Mouse (Mus musculus): Measurements from ENCODE around the gene Tnfrsf18. TPM values are rescaled to one million over a fixed set of nuclear protein-coding genes. Genes with fewer than 3 reads are reported as not detected.
A peak's percentile ranks its signal among the peaks of the same experiment; 100 is the strongest.

Gene Tnfrsf18
- 1.9 and 2.3 TPM in 2 replicates for polyA plus RNA-seq (2016; fragmentation: Nextera tagmentation; extraction: Ambion mirVana)

GRCm38 (mm10) chr4:156026013-156026412 is at the start of gene Tnfrsf18:
Gene Tnfrsf18, plus strand, starts transcription at chr4:156026164.
- Histone ChIP-seq H3K9me3 (no peaks in the 10 kb centered on the region), H3K4me1 (peaks cover 10% of the 10 kb centered on the region), H3K4me2 (replicated peaks) (no peak within 1 kb of the TSS), H3K27me3 (no peaks in the 10 kb centered on the region), H3K4me3 (no peak within 1 kb of the TSS), H3K9ac (no peak within 1 kb of the TSS), H3K27ac (no peak within 1 kb of the TSS), H3K36me3 (peaks cover 23% of the 10 kb centered on the region; the same call in 1 of the 2 replicates)
- no peak for ATAC-seq (ENCODE audit: insufficient number of reproducible peaks, insufficient read depth, low FRiP score, low TSS enrichment)
- 64% methylated on average over 4 of the region's 4 CpGs for WGBS

- Histone ChIP-seq H3K9ac (no peak overlapping the region), H3K4me2 (replicated peaks) (no peak overlapping the region), H3K36me3 (no peaks in the 10 kb centered on the region), H3K9me3 (no peaks in the 10 kb centered on the region), H3K27me3 (no peaks in the 10 kb centered on the region), H3K4me3 (no peak overlapping the region), H3K4me1 (no peaks in the 10 kb centered on the region), H3K27ac (no peak overlapping the region)
- 73% methylated on average over 12 of the region's 12 CpGs for WGBS
- no peak for ATAC-seq (ENCODE audit: insufficient number of reproducible peaks, insufficient read depth, low FRiP score, low TSS enrichment)
Measured at GRCm38 (mm10) chr4:155981436-155982082, 44.4 kb upstream of the Tnfrsf18 start.

- H3K4me1 ChIP-seq: no peaks in the 10 kb centered on the region
- ATAC-seq (ENCODE audit: insufficient number of reproducible peaks, insufficient read depth, low FRiP score, low TSS enrichment): no peak
- 29% methylated on average over 2 of the region's 2 CpGs for WGBS
- no peaks in the 10 kb centered on the region for H3K9me3 ChIP-seq
- no peak overlapping the region for H3K9ac ChIP-seq
- no peak overlapping the region for H3K4me3 ChIP-seq
- H3K4me2 ChIP-seq (replicated peaks): no peak overlapping the region
- no peaks in the 10 kb centered on the region for H3K27me3 ChIP-seq
- no peak overlapping the region for H3K27ac ChIP-seq
- no peaks in the 10 kb centered on the region for H3K36me3 ChIP-seq
Measured at GRCm38 (mm10) chr4:155983788-155984187, 42.2 kb upstream of the Tnfrsf18 start.

GRCm38 (mm10) chr4:155991211-155991907 is 34.6 kb upstream of the Tnfrsf18 start:
- H3K4me1 ChIP-seq: peaks cover 25% of the 10 kb centered on the region
- H3K9me3 ChIP-seq: no peaks in the 10 kb centered on the region
- no peaks in the 10 kb centered on the region for H3K27me3 ChIP-seq
- peak overlapping the region; percentile 77 for H3K9ac ChIP-seq
- H3K4me3 ChIP-seq: peak overlapping the region; percentile 79
- 0 out of 2 replicates have a peak, but pooled peaks have one; percentile 1 for ATAC-seq (ENCODE audit: insufficient number of reproducible peaks, insufficient read depth, low FRiP score, low TSS enrichment)
- peak overlapping the region; percentile 94; the same call in 1 of the 2 replicates for H3K27ac ChIP-seq
- WGBS: 89% methylated on average over 22 of the region's 22 CpGs
- peaks cover 10% of the 10 kb centered on the region for H3K36me3 ChIP-seq
- H3K4me2 ChIP-seq (replicated peaks): peak overlapping the region; percentile 95

GRCm38 (mm10) chr4:155991908-155992230 is 34.1 kb upstream of the Tnfrsf18 start:
- Histone ChIP-seq H3K36me3 (peaks cover 15% of the 10 kb centered on the region), H3K4me2 (replicated peaks) (peak overlapping the region; percentile 95), H3K27me3 (no peaks in the 10 kb centered on the region), H3K4me1 (peaks cover 25% of the 10 kb centered on the region), H3K27ac (peak overlapping the region; percentile 94), H3K9ac (peak overlapping the region; percentile 77), H3K4me3 (peak overlapping the region; percentile 79), H3K9me3 (no peaks in the 10 kb centered on the region)
- ATAC-seq (ENCODE audit: insufficient number of reproducible peaks, insufficient read depth, low FRiP score, low TSS enrichment): no peak; the same call in 1 of the 2 replicates
- 29% methylated on average over 37 of the region's 37 CpGs for WGBS

GRCm38 (mm10) chr4:155992241-155992905 is 33.6 kb upstream of the Tnfrsf18 start, which contains the start of the genes B3galt6 and Sdf4:
Gene B3galt6, minus strand, starts transcription at chr4:155992649.
Gene Sdf4, plus strand, starts transcription at chr4:155992872.
- Histone ChIP-seq H3K27ac (peak within 1 kb of the TSS; percentile 94), H3K4me3 (peak within 1 kb of the TSS; percentile 79), H3K4me1 (peaks cover 25% of the 10 kb centered on the region), H3K4me2 (replicated peaks) (peak within 1 kb of the TSS; percentile 95), H3K9ac (peak within 1 kb of the TSS; percentile 85), H3K27me3 (no peaks in the 10 kb centered on the region), H3K36me3 (peaks cover 20% of the 10 kb centered on the region), H3K9me3 (no peaks in the 10 kb centered on the region)
- WGBS: under 1% methylated on average over 99 of the region's 99 CpGs
- ATAC-seq (ENCODE audit: insufficient number of reproducible peaks, insufficient read depth, low FRiP score, low TSS enrichment): peak; percentile 76

GRCm38 (mm10) chr4:155992906-155993547 is 32.9 kb upstream of the Tnfrsf18 start:
- peaks cover 25% of the 10 kb centered on the region for H3K4me1 ChIP-seq
- no peaks in the 10 kb centered on the region for H3K9me3 ChIP-seq
- WGBS: under 1% methylated on average over 70 of the region's 70 CpGs
- H3K27me3 ChIP-seq: no peaks in the 10 kb centered on the region
- H3K27ac ChIP-seq: peak overlapping the region; percentile 84
- peaks cover 26% of the 10 kb centered on the region for H3K36me3 ChIP-seq
- H3K4me2 ChIP-seq (replicated peaks): peak overlapping the region; percentile 55
- H3K4me3 ChIP-seq: peak overlapping the region; percentile 79
- H3K9ac ChIP-seq: peak overlapping the region; percentile 85
- ATAC-seq (ENCODE audit: insufficient number of reproducible peaks, insufficient read depth, low FRiP score, low TSS enrichment): peak; percentile 86

- Histone ChIP-seq H3K27me3 (no peaks in the 10 kb centered on the region), H3K9ac (peak overlapping the region; percentile 85), H3K9me3 (no peaks in the 10 kb centered on the region), H3K4me1 (peaks cover 25% of the 10 kb centered on the region), H3K4me2 (replicated peaks) (peak overlapping the region; percentile 55), H3K36me3 (peaks cover 32% of the 10 kb centered on the region), H3K27ac (peak overlapping the region; percentile 84), H3K4me3 (peak overlapping the region; percentile 79)
- ATAC-seq (ENCODE audit: insufficient number of reproducible peaks, insufficient read depth, low FRiP score, low TSS enrichment): 0 out of 2 replicates have a peak, but pooled peaks have one; percentile 1
- 5% methylated on average over 15 of the region's 15 CpGs for WGBS
Measured at GRCm38 (mm10) chr4:155993606-155994005, 32.4 kb upstream of the Tnfrsf18 start.

- peaks cover 91% of the 10 kb centered on the region for H3K36me3 ChIP-seq
Measured at GRCm38 (mm10) chr4:156004109-156004508, 21.9 kb upstream of the Tnfrsf18 start.

GRCm38 (mm10) chr4:156008369-156008768 is 17.6 kb upstream of the Tnfrsf18 start:
- ATAC-seq (ENCODE audit: insufficient number of reproducible peaks, insufficient read depth, low FRiP score, low TSS enrichment): no peak
- Histone ChIP-seq H3K9me3 (no peaks in the 10 kb centered on the region), H3K9ac (no peak overlapping the region), H3K4me3 (no peak overlapping the region), H3K27ac (no peak overlapping the region), H3K4me1 (no peaks in the 10 kb centered on the region), H3K27me3 (no peaks in the 10 kb centered on the region), H3K4me2 (replicated peaks) (no peak overlapping the region), H3K36me3 (peaks cover 90% of the 10 kb centered on the region)
- 96% methylated on average over 4 of the region's 4 CpGs for WGBS

More at GRCm38 (mm10) chr4:156004109-156004508, 21.9 kb upstream of the Tnfrsf18 start:
- H3K27ac ChIP-seq: no peak overlapping the region
- H3K4me3 ChIP-seq: no peak overlapping the region
- no peak for ATAC-seq (ENCODE audit: insufficient number of reproducible peaks, insufficient read depth, low FRiP score, low TSS enrichment)
- no peaks in the 10 kb centered on the region for H3K9me3 ChIP-seq
- no peaks in the 10 kb centered on the region for H3K4me1 ChIP-seq
- H3K9ac ChIP-seq: no peak overlapping the region
- 89% methylated on average over 3 of the region's 3 CpGs for WGBS
- no peaks in the 10 kb centered on the region for H3K27me3 ChIP-seq
- no peak overlapping the region for H3K4me2 ChIP-seq (replicated peaks)

- H3K4me1 ChIP-seq: no peaks in the 10 kb centered on the region
- H3K4me2 ChIP-seq (replicated peaks): no peak within 1 kb of the TSS
- 84% methylated on average over 8 of the region's 8 CpGs for WGBS
- ATAC-seq (ENCODE audit: insufficient number of reproducible peaks, insufficient read depth, low FRiP score, low TSS enrichment): no peak
- no peak within 1 kb of the TSS for H3K9ac ChIP-seq
- no peak within 1 kb of the TSS for H3K4me3 ChIP-seq
- no peak within 1 kb of the TSS for H3K27ac ChIP-seq
- no peaks in the 10 kb centered on the region for H3K27me3 ChIP-seq
- no peaks in the 10 kb centered on the region for H3K9me3 ChIP-seq
- peaks cover 56% of the 10 kb centered on the region for H3K36me3 ChIP-seq
Measured at GRCm38 (mm10) chr4:156013637-156014036, 12.3 kb upstream of the Tnfrsf18 start, which contains the start of gene Tnfrsf4. Gene Tnfrsf4, plus strand, starts transcription at chr4:156013843.
